Mouse (Mus musculus) heart, postnatal 0 days (tissue): ENCODE measurements around the gene Olfr1014.

Experiments used
- CTCF ChIP-seq: IDR thresholded peaks from 2 replicates; pipeline ENCODE4 v1.5.1; 2016; ENCODE audit warnings: antibody characterized with exemption, control low read depth, low read depth
- EP300 ChIP-seq: IDR thresholded peaks from 2 replicates; pipeline ENCODE4 v1.6.1; 2016; ENCODE audit warnings: antibody characterized with exemption, low read depth

DNA sequence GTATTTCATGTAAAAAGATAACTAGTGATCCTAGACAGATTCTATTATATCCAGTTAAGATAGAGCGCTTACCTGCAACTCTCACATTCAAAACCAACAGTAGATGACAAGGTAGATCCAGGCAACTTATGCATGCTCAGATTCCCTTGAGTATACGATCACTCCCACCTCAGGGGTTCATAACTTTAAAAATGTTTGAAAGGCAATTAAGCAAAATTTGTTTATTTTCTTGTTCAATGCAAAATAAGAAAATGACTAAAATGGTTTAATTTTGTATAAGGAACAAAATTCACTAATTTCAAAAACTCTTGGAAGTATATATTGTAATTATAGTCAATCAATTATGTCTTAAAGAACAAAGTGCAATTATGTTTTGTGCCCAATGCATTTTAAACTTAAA, 29.9 kb downstream of the Olfr1014 start, which contains the start of gene Olfr1016:
- TF ChIP-seq CTCF: no peak
- no peak for TF ChIP-seq EP300
